Comparison of ENCODE assay signal across 21 mouse cellular contexts in the genomic region with DNA sequence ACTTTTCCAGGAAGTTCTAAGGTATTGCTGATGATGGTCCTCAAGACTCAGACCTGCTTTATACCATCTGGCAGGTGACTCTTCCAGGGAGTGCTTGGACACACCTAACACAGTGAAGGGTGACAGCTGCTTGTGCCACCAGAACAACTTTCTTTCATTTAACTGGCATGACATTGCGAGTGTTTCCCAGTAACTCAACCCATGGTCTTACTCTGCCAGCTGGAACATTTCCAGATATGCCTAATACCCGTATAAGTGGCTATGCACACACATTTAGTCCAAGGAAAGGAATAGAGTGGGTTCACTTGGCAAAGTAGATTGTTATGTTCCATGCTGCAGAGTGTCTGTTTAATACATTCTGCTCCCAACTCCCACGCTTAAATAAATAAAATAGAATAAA.
"Had no signal": no experiment of that assay in that cellular context is flagged by ENCODE, and none has a peak within 500 bp of the region (broad histone marks: within the 10 kb centered on the region; RNA-seq: fewer than 3 reads in every experiment).

No protein-coding gene starts in this region.

- H3K4me3 ChIP-seq: limb, embryonic 12.5 days; limb, embryonic 15.5 days; midbrain, embryonic 13.5 days; neural tube, embryonic 12.5 days; neural tube, embryonic 15.5 days had no signal

- H3K9me3 ChIP-seq: limb, embryonic 12.5 days; limb, embryonic 15.5 days; midbrain, embryonic 13.5 days; neural tube, embryonic 12.5 days; neural tube, embryonic 15.5 days had no signal

- H3K4me1 ChIP-seq: limb, embryonic 12.5 days; limb, embryonic 15.5 days; midbrain, embryonic 13.5 days; neural tube, embryonic 12.5 days; neural tube, embryonic 15.5 days had no signal

- H3K4me2 ChIP-seq: limb, embryonic 12.5 days; limb, embryonic 15.5 days; liver, embryonic 11.5 days; lung, embryonic 14.5 days; midbrain, embryonic 13.5 days; neural tube, embryonic 12.5 days; neural tube, embryonic 15.5 days had no signal

- DNase-seq: kidney, postnatal 14 days; kidney, postnatal 4 days; left cerebral cortex, postnatal 4 days; liver, postnatal 0 days; lung, embryonic 14.5 days; lung, postnatal 14 days; lung, postnatal 4 days; right cerebral cortex, adult 18-20 months; right cerebral cortex, postnatal 14 days; right cerebral cortex, postnatal 4 days; thymus, adult 2 months; thymus, postnatal 14 days; thymus, postnatal 4 days had no signal

- H3K27me3 ChIP-seq: limb, embryonic 12.5 days; limb, embryonic 15.5 days; midbrain, embryonic 13.5 days; neural tube, embryonic 12.5 days; neural tube, embryonic 15.5 days had no signal

- H3K9ac ChIP-seq: limb, embryonic 12.5 days; limb, embryonic 15.5 days; liver, embryonic 14.5 days; liver, postnatal 0 days; lung, embryonic 14.5 days; midbrain, embryonic 13.5 days; neural tube, embryonic 12.5 days; neural tube, embryonic 15.5 days had no signal

- H3K36me3 ChIP-seq: limb, embryonic 12.5 days; limb, embryonic 15.5 days; midbrain, embryonic 13.5 days; neural tube, embryonic 12.5 days; neural tube, embryonic 15.5 days had no signal

- ATAC-seq: liver, postnatal 0 days; midbrain, embryonic 13.5 days had no signal

- H3K27ac ChIP-seq: limb, embryonic 12.5 days; limb, embryonic 15.5 days; liver, embryonic 14.5 days; midbrain, embryonic 13.5 days; neural tube, embryonic 12.5 days; neural tube, embryonic 15.5 days; stomach, postnatal 0 days had no signal
